Mouse (Mus musculus) MEL (cell line): Measurements from ENCODE around the gene Caly.

Experiments used
- CTCF ChIP-seq, 3 experiments: IDR thresholded peaks in 2 of 3; conservative IDR thresholded peaks in 1 of 3; 2 replicates each; pipeline ENCODE4 v1.5.1; 2011 to 2012; ENCODE audit warnings: low read length in 3 of 3, low read depth in 2 of 3, mild to moderate bottlenecking in 2 of 3, improper control_type of control experiment in 1 of 3, inconsistent platforms in 1 of 3, mixed read lengths in 1 of 3, moderate library complexity in 1 of 3; ENCODE audit not compliant: control insufficient read depth in 1 of 3, insufficient read depth in 1 of 3, poor library complexity in 1 of 3, severe bottlenecking in 1 of 3
- E2F4 ChIP-seq: IDR thresholded peaks from 2 replicates; pipeline ENCODE4 v1.6.1; 2011; ENCODE audit warnings: low read depth, low read length, improper control_type of control experiment, borderline replicate concordance
- GABPA ChIP-seq: IDR thresholded peaks from 2 replicates; pipeline ENCODE4 v1.6.1; 2012; ENCODE audit warnings: low read depth, mild to moderate bottlenecking, inconsistent platforms, low read length, improper control_type of control experiment, moderate library complexity
- MAFK ChIP-seq: IDR thresholded peaks from 2 replicates; pipeline ENCODE4 v1.6.1; 2011; ENCODE audit warnings: low read depth, mild to moderate bottlenecking, low read length, improper control_type of control experiment, borderline replicate concordance
- MYC ChIP-seq: IDR thresholded peaks from 2 replicates; pipeline ENCODE4 v1.6.1; 2011; ENCODE audit warnings: low read depth, mild to moderate bottlenecking, low read length, improper control_type of control experiment, moderate library complexity
- POLR2AphosphoS2 ChIP-seq: IDR thresholded peaks from 2 replicates; pipeline ENCODE4 v1.6.1; 2011; ENCODE audit warnings: low read length, improper control_type of control experiment
- ZC3H11A ChIP-seq: IDR thresholded peaks from 2 replicates; pipeline ENCODE4 v1.6.1; 2012; ENCODE audit warnings: low read depth, mild to moderate bottlenecking, inconsistent platforms, low read length, improper control_type of control experiment

DNA sequence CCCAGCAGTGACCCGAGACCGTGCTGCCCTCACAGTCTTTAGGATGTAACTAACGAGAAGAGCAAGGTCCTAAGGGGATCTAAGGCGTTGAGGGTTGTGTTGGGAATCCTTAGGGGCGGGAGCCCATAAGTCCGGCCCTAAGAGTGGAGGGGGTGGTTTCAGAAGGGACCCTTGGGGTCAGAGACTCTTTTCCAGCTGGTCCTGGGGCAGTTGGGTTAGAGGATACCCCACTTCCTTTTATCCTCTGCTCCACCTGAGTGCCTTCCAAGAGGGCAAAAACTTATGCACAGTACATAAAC, 20.6 kb downstream of the Caly start:
- TF ChIP-seq POLR2AphosphoS2 (no peak), MYC (no peak), MAFK (no peak), GABPA (no peak), CTCF (IDR thresholded peaks at IDR 0.05 in 2 of 3, conservative IDR thresholded peaks at IDR 0.05 in 1 of 3; ENCODE audit: control insufficient read depth in 1 of 3, insufficient read depth in 1 of 3, low read depth in 2 of 3, low read length in 3 of 3, poor library complexity in 1 of 3, severe bottlenecking in 1 of 3) (no peak), ZC3H11A (no peak), E2F4 (no peak)
